Mouse (Mus musculus) lung, postnatal 10 days (tissue): Measurements from ENCODE around the gene Vmn1r103.
"Not testable (repeated sequence)": the region's sequence is repeated elsewhere in the genome, so short reads cannot be mapped to it uniquely, and the experiment has no call there.

Source experiments
- DNase-seq: peaks from one replicate; pipeline ENCODE4 v3.0.0; 2021

Vmn1r103 gene

DNA sequence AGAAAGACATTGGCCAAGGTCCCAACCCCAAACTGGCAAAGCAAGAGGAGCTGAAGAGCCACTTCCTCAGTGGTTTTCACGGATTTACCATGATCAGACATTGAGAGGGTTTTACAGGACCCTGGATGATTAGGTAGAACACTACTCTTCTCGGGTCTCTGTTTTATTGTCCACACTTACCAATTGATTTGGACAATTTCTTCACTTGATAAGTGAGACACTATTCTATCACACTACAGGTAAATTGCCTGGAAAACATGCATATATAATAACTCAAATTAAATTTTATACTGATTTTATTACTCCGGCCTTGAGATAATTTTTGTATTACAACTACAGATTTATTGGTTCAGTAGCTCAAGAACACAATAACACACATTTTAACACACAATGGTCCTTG lies at the start of gene Vmn1r103:
Vmn1r103 (minus strand) TSS at position 101 of the 400 bp plus-strand sequence.
- not testable (repeated sequence) for DNase-seq

- not testable (repeated sequence) for DNase-seq
These were observed 35.3 kb upstream of the Vmn1r103 start, which contains the start of gene Gm5726 for GRCm38 (mm10) chr7:20545657-20546056. Gene Gm5726, minus strand, starts transcription at chr7:20545757.

DNA sequence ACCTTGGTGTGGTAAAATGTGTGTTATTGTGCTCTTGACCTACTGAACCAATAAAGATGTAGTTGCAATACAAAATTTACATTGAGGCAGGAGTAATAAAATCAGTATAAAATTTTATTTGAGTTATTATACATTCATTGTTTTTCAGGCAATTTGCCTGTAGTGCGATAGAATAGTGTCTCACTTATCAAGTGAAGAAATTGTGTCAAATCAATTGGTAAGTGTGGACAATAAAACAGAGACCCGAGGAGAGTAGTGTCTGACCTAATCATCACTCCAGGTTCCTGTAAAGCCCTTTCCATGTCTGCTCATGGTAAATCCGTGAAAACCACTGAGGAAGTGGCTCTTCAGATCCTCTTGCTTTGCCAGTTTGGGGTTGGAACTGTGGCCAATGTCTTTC lies 23.2 kb upstream of the Vmn1r103 start, which contains the start of gene Vmn1r104:
Vmn1r104 (plus strand) TSS at position 301 of the 400 bp plus-strand sequence.
- not testable (repeated sequence) for DNase-seq

- not testable (repeated sequence) for DNase-seq
These were observed 35.5 kb downstream of the Vmn1r103 start, which contains the start of gene Gm10670 for GRCm38 (mm10) chr7:20474825-20475224. Gene Gm10670, minus strand, starts transcription at chr7:20474925.
